Mouse (Mus musculus) right cerebral cortex, postnatal 10 days (tissue): ENCODE measurements around the gene H2al1j.
A peak's percentile ranks its signal among the peaks of the same experiment; 100 is the strongest.
"Not testable (repeated sequence)": the region's sequence is repeated elsewhere in the genome, so short reads cannot be mapped to it uniquely, and the experiment has no call there.

Experiments used
- DNase-seq, 2 experiments: peaks; one replicate each; pipeline ENCODE4 v3.0.0; 2021; ENCODE audit warnings: low spot score in 2 of 2

Gene H2al1j

DNA sequence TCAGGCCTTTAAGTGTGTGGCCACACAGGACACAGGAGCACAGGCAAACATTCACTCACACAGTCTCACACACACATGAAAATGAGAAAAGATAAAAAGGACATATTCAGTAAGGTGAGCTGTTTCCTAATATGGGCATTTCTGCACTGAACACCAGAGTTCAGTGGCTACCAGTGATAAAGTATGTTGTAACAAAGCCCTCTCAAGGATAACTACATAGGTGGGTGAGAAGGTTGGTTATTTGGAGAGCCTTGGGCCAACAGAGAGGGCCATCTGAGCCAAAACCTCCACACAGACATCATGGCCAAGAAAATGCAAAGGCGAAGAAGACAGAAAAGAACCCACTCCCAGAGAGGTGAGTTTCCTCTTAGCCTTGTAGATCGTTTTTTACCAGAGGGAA, at the start of gene H2al1j:
Gene H2al1j (plus strand): TSS at position 301 of the 400 bp plus-strand sequence.
- not testable (repeated sequence) for DNase-seq

DNA sequence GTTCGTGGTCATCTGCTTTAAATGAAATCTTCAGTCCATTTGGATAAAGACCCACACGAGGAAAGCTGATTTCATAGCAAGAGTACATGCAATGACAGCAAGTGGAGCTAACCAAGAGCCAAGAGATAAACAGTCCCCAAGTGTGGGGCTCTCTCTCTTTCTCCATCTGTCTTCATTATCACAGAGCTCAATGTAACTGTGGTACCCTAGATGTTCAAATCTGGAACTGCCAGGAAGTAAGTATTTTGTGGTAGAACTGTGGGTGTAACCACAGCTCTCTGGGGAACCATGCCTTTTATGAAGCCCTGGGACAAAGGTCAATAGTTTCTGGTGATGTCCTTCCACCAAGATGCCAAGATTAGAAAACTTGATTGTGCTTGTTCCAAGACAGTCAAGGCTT, 46.9 kb upstream of the H2al1j start:
- DNase-seq: no peak

DNA sequence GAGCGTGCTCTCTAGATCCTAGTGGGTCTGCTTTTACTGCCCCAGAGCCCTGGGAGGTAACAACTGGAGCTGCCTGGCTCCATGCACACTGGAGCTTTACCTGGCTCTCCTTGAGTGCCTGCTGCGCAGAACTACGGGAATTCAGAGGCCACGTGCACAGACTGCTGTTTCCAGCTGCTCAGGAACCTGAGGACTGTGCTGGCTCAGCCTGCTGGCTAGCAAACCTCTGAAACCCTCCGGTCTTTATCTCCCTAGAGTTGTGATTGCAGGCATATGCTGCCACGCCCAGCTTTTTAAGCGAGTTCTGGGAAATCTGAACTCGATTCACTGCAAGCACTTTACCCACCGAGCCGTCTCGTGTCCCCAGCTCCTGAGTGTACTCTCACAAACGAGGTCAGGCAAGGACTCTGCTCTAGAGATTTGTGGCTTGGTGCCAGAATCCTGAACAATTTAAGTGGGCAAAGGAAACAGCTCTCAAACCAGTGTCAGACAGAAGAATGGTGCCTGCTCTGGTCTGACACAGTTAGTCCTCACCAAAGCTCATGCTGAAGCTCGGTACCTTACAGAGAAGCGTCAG, 39.2 kb upstream of the H2al1j start:
- peak; percentile 24 for DNase-seq

DNA sequence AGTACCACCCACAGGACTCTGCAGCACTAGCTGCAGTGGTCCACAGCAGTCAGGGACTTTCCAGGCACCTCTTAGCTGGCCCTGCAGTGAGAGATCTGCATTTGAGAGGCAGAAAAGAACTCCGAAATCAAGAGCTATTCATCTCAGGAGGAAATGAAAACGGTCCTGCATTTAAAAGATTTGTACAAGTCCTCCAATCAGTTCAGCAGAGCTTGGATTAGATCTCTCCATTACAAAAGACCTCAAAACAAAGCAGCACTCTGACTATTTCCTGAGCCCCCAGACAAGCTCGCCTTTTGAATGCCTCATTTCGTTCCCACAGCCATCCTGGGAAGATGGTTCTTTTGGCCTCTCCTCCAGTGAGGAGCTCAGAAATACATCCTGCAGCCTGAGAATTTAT, 38.4 kb upstream of the H2al1j start:
- no peak for DNase-seq

DNA sequence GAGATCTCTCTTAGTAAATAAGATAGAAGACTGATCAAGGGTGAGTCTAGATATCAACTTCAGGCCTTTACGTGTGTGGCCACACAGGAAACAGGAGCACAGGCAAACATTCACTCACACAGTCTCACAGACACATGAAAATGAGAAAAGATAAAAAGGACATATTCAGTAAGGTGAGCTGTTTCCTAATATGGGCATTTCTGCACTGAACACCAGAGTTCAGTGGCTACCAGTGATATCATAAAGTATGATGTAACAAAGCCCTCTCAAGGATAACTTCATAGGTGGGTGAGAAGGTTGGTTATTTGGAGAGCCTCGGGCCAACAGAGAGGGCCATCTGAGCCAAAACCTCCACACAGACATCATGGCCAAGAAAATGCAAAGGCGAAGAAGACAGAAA, 28.7 kb upstream of the H2al1j start, which contains the start of gene H2al1a:
Gene H2al1a (plus strand): TSS at position 301 of the 400 bp plus-strand sequence.
- DNase-seq: not testable (repeated sequence)

DNA sequence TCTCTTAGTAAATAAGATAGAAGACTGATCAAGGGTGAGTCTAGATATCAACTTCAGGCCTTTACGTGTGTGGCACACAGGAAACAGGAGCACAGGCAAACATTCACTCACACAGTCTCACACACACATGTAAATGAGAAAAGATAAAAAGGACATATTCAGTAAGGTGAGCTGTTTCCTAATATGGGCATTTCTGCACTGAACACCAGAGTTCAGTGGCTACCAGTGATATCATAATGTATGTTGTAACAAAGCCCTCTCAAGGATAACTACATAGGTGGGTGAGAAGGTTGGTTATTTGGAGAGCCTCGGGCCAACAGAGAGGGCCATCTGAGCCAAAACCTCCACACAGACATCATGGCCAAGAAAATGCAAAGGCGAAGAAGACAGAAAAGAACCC, 25.5 kb upstream of the H2al1j start, which contains the start of gene H2al1b:
Gene H2al1b (plus strand): TSS at position 301 of the 400 bp plus-strand sequence.
- DNase-seq: not testable (repeated sequence)

DNA sequence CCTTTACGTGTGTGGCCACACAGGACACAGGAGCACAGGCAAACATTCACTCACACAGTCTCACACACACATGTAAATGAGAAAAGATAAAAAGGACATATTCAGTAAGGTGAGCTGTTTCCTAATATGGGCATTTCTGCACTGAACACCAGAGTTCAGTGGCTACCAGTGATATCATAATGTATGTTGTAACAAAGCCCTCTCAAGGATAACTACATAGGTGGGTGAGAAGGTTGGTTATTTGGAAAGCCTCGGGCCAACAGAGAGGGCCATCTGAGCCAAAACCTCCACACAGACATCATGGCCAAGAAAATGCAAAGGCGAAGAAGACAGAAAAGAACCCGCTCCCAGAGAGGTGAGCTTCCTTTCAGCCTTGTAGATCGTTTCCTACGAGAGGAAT, 22.3 kb upstream of the H2al1j start, which contains the start of gene H2al1c:
Gene H2al1c (plus strand): TSS at position 301 of the 400 bp plus-strand sequence.
- not testable (repeated sequence) for DNase-seq

DNA sequence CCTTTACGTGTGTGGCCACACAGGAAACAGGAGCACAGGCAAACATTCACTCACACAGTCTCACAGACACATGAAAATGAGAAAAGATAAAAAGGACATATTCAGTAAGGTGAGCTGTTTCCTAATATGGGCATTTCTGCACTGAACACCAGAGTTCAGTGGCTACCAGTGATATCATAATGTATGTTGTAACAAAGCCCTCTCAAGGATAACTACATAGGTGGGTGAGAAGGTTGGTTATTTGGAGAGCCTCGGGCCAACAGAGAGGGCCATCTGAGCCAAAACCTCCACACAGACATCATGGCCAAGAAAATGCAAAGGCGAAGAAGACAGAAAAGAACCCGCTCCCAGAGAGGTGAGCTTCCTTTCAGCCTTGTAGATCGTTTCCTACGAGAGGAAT, 19.1 kb upstream of the H2al1j start, which contains the start of gene H2al1d:
Gene H2al1d (plus strand): TSS at position 301 of the 400 bp plus-strand sequence.
- not testable (repeated sequence) for DNase-seq

DNA sequence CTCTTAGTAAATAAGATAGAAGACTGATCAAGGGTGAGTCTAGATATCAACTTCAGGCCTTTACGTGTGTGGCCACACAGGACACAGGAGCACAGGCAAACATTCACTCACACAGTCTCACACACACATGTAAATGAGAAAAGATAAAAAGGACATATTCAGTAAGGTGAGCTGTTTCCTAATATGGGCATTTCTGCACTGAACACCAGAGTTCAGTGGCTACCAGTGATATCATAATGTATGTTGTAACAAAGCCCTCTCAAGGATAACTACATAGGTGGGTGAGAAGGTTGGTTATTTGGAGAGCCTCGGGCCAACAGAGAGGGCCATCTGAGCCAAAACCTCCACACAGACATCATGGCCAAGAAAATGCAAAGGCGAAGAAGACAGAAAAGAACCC, 16.0 kb upstream of the H2al1j start, which contains the start of gene H2al1e:
Gene H2al1e (plus strand): TSS at position 301 of the 400 bp plus-strand sequence.
- not testable (repeated sequence) for DNase-seq

DNA sequence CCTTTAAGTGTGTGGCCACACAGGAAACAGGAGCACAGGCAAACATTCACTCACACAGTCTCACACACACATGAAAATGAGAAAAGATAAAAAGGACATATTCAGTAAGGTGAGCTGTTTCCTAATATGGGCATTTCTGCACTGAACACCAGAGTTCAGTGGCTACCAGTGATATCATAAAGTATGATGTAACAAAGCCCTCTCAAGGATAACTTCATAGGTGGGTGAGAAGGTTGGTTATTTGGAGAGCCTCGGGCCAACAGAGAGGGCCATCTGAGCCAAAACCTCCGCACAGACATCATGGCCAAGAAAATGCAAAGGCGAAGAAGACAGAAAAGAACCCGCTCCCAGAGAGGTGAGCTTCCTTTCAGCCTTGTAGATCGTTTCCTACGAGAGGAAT, 12.8 kb upstream of the H2al1j start, which contains the start of gene H2al1f:
Gene H2al1f (plus strand): TSS at position 301 of the 400 bp plus-strand sequence.
- not testable (repeated sequence) for DNase-seq

DNA sequence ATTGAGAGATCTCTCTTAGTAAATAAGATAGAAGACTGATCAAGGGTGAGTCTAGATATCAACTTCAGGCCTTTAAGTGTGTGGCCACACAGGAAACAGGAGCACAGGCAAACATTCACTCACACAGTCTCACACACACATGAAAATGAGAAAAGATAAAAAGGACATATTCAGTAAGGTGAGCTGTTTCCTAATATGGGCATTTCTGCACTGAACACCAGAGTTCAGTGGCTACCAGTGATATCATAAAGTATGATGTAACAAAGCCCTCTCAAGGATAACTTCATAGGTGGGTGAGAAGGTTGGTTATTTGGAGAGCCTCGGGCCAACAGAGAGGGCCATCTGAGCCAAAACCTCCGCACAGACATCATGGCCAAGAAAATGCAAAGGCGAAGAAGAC, 9.7 kb upstream of the H2al1j start, which contains the start of gene H2al1g:
Gene H2al1g (plus strand): TSS at position 301 of the 400 bp plus-strand sequence.
- not testable (repeated sequence) for DNase-seq

DNA sequence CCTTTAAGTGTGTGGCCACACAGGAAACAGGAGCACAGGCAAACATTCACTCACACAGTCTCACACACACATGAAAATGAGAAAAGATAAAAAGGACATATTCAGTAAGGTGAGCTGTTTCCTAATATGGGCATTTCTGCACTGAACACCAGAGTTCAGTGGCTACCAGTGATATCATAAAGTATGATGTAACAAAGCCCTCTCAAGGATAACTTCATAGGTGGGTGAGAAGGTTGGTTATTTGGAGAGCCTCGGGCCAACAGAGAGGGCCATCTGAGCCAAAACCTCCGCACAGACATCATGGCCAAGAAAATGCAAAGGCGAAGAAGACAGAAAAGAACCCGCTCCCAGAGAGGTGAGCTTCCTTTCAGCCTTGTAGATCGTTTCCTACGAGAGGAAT, 6.4 kb upstream of the H2al1j start, which contains the start of gene H2al1h:
Gene H2al1h (plus strand): TSS at position 301 of the 400 bp plus-strand sequence.
- DNase-seq: not testable (repeated sequence)

DNA sequence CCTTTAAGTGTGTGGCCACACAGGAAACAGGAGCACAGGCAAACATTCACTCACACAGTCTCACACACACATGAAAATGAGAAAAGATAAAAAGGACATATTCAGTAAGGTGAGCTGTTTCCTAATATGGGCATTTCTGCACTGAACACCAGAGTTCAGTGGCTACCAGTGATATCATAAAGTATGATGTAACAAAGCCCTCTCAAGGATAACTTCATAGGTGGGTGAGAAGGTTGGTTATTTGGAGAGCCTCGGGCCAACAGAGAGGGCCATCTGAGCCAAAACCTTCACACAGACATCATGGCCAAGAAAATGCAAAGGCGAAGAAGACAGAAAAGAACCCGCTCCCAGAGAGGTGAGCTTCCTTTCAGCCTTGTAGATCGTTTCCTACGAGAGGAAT, 3.3 kb upstream of the H2al1j start, which contains the start of gene H2al1i:
Gene H2al1i (plus strand): TSS at position 301 of the 400 bp plus-strand sequence.
- not testable (repeated sequence) for DNase-seq

DNA sequence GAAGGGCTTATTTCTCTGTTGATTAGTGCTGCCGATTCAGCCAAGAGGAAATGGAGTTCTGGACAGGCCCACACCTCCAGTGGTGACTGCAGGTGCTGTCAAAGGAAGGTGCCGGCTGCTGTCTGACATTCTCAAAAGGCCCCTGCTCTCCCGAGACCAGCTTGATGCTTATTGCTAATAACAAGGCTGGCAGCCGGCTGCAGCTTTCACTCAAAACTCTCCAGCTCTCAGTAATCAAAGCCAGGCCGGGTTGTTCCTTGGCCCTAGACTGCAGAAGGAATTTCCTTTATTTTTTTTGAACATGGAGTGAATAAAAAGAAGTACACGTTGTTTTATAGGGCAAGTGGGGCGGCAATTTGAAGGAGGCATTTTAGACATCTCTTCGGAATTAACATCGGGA, 18.1 kb downstream of the H2al1j start:
- DNase-seq: peak; percentile 24 to 36

DNA sequence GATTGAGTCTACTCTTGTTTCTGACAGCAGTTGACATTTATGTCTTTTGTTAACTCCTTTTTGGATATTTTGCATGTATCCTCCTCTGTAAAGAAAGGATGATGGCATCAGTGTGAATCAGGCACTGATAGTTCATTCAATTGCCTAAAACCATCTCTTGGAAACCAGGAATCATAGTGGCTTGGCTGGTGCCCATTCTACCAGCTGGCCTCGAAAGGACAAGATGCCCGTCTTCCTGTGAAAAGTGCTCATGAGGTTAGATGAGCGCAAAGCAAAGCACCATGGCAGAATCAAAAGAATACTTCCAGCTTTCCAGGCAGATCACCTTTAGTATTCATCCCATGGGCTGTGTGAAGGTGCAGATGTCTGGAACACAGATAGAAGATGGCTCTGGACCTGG, 19.1 kb downstream of the H2al1j start:
- DNase-seq: no peak

DNA sequence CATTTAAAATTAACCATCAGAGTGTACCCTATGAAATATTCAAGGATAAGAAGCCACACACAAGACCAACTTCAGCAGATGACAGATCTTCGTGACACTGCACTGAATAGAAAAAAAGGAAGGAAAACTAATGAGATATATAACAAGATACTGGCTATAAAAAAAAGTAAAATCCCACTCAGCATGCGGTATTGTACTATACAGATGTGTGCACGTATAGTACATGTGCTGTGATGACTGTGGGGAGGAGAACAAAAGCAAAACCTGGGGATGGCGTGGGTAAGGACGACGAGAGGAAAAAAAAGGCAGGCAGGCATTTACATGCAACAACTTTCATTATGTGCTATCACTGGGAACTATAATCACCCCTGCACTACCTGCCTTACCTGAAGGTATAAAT, 33.2 kb downstream of the H2al1j start:
- DNase-seq: no peak

DNA sequence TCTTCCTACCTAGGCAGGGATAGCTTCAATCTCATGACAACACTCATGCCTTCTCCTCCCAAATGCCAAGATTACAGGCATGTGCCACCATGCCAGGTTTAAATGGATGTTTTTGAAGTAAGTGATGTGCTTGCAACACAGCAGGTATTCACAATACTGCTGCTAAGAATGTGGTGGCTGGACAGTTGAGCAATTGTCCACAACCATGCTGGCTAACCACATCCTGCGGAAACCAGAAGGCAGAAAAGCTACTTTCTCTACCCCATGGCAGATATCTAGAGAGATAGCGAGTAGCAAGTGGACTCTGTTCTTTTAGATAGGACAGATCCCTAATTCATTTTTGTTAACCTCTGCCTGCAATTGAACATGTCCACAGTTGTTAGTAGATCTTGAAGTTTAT, 33.6 kb downstream of the H2al1j start:
- no peak for DNase-seq

DNA sequence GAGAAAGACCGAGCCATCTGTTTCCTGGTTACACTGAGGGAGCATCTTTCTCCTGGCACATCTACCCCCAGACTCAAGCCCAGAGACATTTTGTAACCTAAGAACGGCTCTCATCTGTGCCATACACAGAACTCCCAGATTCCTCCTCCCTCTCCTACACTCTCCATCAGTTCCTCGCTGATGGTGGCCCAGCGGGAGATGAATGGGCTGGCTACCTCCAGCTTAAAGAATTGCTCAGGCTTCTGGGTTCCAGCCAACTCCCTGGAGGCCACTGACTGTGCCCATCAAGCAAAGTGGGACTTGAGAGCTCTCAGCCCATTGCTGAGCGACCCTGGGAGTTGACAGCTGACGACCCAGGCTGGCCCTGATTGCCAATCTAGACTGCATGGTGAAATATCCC, 36.3 kb downstream of the H2al1j start:
- peak; percentile 27 to 42 for DNase-seq

DNA sequence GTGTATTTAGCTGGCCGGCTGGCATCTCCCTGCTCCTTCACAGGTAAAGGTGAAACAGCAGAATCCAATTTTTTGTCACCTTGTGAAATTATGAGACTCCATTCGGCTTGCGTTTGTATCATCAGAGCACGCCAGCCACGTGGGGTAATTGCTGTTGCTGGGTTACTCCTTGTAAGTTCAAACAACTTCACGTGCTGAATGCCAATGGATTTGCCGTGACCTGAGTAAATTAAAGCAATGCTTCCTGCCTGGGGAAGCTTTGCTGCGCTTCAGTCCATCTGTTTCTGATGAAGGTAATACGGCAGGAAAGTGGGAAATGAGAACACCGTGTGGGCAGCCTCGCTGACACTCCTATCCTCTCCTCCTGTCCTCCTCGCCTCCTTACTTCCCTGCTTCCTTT, 37.5 kb downstream of the H2al1j start:
- DNase-seq: peak in 1 of 2 experiments; percentile 28
